Mouse (Mus musculus) macrophage (primary cell): ENCODE data around the gene Zfp184. TPM values are rescaled to one million over a fixed set of nuclear protein-coding genes. Genes with fewer than 3 reads are reported as not detected.

Experiments used
- H3K27ac ChIP-seq: fragments of 350-480 bp; formaldehyde crosslinking; 2 replicates; pipeline ENCODE4 v1.9.0; 2021
- H3K36me3 ChIP-seq: fragments of 350-480 bp; formaldehyde crosslinking; 2 replicates; pipeline ENCODE4 v1.9.0; 2021; ENCODE audit errors: inconsistent target
- H3K4me3 ChIP-seq: fragments of 350-480 bp; formaldehyde crosslinking; 2 replicates; pipeline ENCODE4 v1.9.0; 2021; ENCODE audit errors: inconsistent target
- H3K79me2 ChIP-seq: fragments of 350-480 bp; formaldehyde crosslinking; 2 replicates; pipeline ENCODE4 v1.9.0; 2021; ENCODE audit errors: inconsistent target
- WGBS: methylation state at CpG from one replicate; pipeline ENCODE4 v1.1.7; 2026; ENCODE audit warnings: inconsistent platforms; ENCODE audit not compliant: missing documents; 5-methylcytosine and 5-hydroxymethylcytosine counted together
- polyA plus RNA-seq: library from polyadenylated mRNA; stranded (reverse); fragments of 250-400 nt; gene quantifications from 3 replicates; pipeline ENCODE4 v1.2.4, GENCODE M21; 2018; ENCODE audit warnings: inconsistent platforms

Gene Zfp184
- polyA plus RNA-seq, 1 experiment from 2014 or later = 0.14 TPM

DNA sequence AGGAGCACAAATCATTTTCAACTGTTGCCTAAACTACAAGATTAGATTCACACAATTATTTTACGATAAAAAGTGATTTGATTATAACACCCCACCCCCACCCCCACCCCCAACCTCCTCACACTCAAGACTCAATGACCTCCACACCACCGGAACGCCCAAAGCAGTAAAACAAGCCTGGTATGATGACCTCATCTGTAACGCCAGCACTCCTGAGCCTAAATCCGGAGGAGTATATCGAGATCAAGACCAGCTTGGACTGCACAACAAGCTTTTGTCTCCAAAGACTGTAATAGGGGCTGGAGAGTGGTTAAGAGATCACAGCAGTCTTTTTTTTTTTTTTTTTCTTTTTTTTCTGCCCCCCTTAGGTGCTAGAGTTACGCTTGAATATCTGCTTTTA lies 9.1 kb upstream of the Zfp184 start:
- Histone ChIP-seq H3K4me3 (no peak overlapping the region; the same call in 1 of the 2 replicates), H3K27ac (no peak overlapping the region), H3K79me2 (no peaks in the 10 kb centered on the region), H3K36me3 (no peaks in the 10 kb centered on the region)
- 52% methylated on average over 7 of the region's 7 CpGs for WGBS

DNA sequence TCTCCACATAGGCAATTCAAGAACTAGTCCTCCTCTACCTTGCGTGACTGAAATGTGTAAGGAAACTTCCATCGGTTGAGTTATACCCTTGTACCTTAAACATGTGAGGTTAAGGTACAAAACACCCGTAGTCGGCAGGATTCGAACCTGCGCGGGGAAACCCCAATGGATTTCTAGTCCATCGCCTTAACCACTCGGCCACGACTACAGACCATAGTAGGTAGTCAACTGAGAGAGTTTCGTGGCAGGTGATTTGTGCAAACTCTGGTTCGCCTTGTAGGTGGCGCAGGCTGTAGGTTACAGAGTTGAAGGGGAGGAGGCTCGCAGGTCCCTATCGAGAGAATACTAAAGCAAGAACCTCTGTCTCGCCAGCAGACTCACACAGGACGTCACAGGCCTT lies 7.9 kb upstream of the Zfp184 start:
- Histone ChIP-seq H3K79me2 (no peaks in the 10 kb centered on the region), H3K27ac (no peak overlapping the region), H3K4me3 (no peak overlapping the region), H3K36me3 (no peaks in the 10 kb centered on the region)
- 61% methylated on average over 17 of the region's 17 CpGs for WGBS

DNA sequence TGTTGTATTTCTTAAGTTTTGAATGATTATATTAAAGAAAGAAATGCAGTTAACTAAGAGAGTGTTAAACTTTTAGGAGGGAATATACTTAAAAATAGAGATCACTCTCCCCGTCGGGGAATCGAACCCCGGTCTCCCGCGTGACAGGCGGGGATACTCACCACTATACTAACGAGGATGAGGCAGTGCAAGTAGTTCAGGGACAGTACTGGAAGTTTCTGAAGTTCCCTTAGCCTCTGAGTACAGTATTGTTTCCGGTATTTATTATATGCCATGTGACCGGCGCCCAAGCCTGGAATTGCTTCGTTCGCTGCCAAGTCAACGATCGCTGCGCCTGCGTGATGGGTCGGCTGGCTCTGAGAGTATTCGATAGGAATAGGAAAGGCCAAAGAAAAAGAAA lies 4.7 kb upstream of the Zfp184 start:
- Histone ChIP-seq H3K36me3 (no peaks in the 10 kb centered on the region), H3K27ac (peak overlapping the region; percentile 51), H3K4me3 (peak overlapping the region; percentile 56), H3K79me2 (no peaks in the 10 kb centered on the region)
- under 1% methylated on average over 19 of the region's 19 CpGs for WGBS

DNA sequence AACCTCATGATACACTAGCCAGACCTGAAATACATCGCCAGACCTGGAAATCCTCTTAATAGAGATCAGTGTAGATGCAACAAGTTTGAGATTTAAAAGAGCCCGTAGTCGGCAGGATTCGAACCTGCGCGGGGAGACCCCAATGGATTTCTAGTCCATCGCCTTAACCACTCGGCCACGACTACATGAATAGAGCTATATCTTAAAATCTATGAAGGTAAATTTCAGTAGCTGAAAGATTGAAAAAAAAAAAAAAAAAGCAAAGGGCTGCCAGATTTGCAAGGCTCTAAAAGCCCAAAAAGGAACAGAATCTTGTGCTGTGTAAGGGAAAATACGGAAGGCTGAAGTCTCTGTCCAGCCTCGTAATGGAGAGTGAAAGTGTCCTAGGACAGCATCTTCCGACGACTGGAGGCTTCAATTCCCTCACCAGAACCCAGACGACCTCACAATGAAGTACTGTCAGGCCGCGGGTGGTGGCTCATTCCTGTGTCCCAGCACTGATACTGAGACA lies 4.0 kb upstream of the Zfp184 start:
- H3K36me3 ChIP-seq = no peaks in the 10 kb centered on the region
- H3K4me3 ChIP-seq = peak overlapping the region; percentile 56
- H3K27ac ChIP-seq = peak overlapping the region; percentile 51
- WGBS = 0% methylated on average over 16 of the region's 16 CpGs
- H3K79me2 ChIP-seq = no peaks in the 10 kb centered on the region

DNA sequence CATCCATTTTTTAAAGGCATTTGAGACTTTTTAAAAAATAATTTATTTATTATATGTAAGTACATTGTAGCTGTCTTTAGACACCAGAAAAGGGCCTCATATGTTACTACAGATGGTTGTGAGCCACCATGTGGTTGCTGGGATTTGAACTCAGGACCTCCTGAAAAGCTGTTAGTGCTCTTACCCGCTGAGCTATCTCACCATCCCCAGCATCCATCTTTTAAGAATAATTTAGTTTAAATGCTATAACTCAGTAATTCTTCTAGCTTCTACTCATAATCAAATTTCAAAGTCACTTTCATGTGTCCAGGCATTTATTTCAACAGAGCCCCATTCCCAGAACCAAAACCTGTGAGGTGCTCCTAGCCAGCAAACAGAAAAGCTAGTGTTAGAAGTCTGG lies 1.2 kb upstream of the Zfp184 start:
- H3K27ac ChIP-seq = no peak overlapping the region
- no peaks in the 10 kb centered on the region for H3K36me3 ChIP-seq
- no peak overlapping the region for H3K4me3 ChIP-seq
- no peaks in the 10 kb centered on the region for H3K79me2 ChIP-seq
- 100% methylated on average over 1 of the region's 1 CpGs for WGBS

DNA sequence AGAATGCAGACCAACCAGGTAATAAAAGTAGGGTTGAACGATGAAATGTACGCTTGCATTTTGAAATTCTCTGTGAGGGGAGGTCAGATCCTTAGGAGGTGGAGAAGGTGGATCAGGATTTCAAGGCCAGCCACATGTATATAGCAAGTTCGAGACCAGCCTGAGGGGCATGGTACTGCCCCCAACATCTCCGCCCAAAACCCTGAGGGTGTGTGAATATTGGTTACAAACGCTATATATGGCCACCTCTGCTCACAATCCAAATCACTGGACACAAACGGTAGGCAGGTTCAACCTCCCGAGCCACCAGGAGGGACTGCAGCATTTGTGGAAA lies 335 bp upstream of the Zfp184 start:
- 2% methylated on average over 7 of the region's 7 CpGs for WGBS
- Histone ChIP-seq H3K79me2 (no peaks in the 10 kb centered on the region), H3K27ac (no peak overlapping the region), H3K36me3 (no peaks in the 10 kb centered on the region), H3K4me3 (peak overlapping the region; percentile 70)

DNA sequence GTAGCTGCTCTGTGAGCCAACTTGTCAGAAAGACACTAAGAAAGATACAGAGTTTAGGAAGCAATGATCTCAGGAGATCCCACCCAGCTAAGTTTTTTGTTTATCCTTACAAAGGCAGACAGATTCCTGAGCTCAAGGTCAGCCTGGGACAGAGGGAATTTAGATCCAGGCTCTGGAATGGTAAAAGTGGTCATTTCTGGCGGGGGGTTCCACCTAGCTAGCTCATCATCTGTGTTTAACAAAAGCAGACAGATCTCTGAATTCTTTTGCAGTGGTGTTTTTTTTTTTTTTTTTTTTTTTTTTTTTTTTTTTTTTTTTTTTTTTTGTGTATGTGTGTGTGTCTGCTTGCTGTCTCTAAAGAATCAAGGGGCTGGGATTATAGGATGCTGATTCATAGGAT lies 24.4 kb downstream of the Zfp184 start:
- Histone ChIP-seq H3K4me3 (no peak overlapping the region), H3K79me2 (no peaks in the 10 kb centered on the region), H3K36me3 (no peaks in the 10 kb centered on the region), H3K27ac (no peak overlapping the region)
- 80% methylated on average over 1 of the region's 1 CpGs for WGBS

DNA sequence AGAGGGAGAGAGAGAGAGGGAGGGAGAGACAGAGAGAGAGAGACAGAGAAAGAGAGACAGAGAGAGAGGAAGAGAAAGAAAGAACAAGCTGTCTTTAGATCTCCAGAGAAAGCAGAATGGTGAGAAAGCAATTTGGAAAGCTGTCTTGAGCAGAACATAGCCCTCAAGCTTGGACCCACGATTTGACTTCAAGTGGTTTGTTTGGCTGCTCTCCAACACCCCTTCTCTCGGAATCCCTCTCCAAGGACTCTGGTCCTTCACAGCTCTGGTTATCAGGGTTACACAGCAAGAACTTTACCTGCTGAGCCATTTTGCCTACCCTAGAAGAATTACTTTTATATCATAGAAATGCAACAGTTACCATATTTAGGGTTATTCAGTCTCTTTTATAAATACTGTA lies 24.9 kb downstream of the Zfp184 start:
- Histone ChIP-seq H3K36me3 (no peaks in the 10 kb centered on the region), H3K4me3 (no peak overlapping the region), H3K27ac (no peak overlapping the region), H3K79me2 (no peaks in the 10 kb centered on the region)
- WGBS = 66% methylated on average over 2 of the region's 2 CpGs

DNA sequence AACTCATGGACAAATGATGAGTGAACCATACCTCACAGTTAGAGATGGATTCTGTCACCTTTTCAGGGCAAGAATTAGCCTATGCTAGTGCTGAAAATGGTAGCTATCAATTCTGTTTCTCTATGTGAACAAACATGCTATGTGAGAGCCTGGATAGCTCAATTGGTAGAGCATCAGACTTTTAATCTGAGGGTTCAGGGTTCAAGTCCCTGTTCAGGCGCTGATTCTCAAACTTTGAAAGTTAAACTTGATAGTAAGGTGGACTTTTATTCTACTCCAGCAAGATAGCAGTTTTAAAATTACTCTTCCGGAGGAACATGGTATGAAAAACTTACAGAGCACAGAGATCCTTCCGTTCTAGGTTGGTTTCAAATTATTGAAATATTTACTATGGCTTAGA lies 26.7 kb downstream of the Zfp184 start:
- Histone ChIP-seq H3K27ac (no peak overlapping the region), H3K36me3 (no peaks in the 10 kb centered on the region), H3K4me3 (no peak overlapping the region), H3K79me2 (no peaks in the 10 kb centered on the region)
- 90% methylated on average over 3 of the region's 3 CpGs for WGBS

DNA sequence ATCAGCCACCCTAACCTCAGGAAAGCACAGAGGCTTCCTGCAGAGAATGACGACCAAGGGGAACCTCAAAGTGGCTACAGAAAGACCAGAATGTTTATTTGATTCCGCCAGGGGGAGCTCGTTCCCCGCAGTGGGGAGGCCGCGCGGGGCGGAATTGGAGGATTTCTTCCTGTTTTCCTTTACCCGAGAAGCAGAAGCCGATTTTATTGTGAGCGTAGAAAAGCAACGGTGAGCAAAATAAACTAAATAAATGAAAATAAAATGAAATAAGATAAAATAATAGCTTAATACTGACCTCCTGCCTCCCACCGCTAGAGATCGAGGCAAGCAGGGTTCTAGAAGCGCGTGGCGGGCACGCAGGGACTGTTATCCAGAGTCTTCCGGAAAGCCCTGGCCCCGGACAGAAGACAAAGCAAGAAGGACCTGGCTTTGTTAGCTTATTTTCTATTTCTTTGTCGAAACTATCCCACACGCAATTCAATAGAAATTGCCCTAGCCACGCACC lies 29.4 kb downstream of the Zfp184 start:
- peak overlapping the region; percentile 94 for H3K4me3 ChIP-seq
- H3K36me3 ChIP-seq = no peaks in the 10 kb centered on the region
- no peaks in the 10 kb centered on the region for H3K79me2 ChIP-seq
- peak overlapping the region; percentile 83 for H3K27ac ChIP-seq
- 0% methylated on average over 23 of the region's 23 CpGs for WGBS

DNA sequence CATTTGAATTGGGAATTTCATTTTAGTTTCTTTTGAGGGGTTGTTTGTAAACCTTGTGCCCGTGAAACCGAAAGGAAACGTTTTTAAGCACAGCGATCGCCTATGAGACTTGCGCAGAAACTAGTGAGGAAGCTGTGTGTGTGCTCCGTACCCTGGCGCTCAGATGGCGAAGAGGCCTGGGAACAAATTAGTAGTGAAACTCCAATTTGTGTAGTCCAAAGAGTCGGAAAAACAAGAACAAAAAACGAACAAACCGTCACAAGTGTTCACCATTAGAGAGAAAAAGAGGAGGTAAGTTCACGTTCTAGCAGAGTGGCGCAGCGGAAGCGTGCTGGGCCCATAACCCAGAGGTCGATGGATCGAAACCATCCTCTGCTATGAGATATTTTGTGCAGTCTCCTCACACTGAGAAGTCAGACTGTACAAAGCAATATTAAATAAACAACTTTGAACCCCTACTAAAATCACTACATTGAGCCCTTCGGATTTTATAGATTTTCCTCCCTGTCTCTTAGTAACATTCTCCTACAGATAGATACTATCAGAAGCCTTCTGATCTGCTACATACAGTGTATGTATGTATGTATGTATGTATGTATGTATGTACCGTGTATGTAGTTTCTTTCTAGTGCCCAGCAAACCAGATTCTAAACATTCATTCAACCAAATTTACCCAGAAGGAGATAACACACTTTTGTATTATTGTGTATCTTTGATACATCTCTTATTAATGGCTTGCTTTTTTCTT lies 30.0 kb downstream of the Zfp184 start:
- H3K27ac ChIP-seq = peak overlapping the region; percentile 83
- H3K36me3 ChIP-seq = no peaks in the 10 kb centered on the region
- H3K4me3 ChIP-seq = peak overlapping the region; percentile 94
- no peaks in the 10 kb centered on the region for H3K79me2 ChIP-seq
- 5% methylated on average over 20 of the region's 20 CpGs for WGBS

DNA sequence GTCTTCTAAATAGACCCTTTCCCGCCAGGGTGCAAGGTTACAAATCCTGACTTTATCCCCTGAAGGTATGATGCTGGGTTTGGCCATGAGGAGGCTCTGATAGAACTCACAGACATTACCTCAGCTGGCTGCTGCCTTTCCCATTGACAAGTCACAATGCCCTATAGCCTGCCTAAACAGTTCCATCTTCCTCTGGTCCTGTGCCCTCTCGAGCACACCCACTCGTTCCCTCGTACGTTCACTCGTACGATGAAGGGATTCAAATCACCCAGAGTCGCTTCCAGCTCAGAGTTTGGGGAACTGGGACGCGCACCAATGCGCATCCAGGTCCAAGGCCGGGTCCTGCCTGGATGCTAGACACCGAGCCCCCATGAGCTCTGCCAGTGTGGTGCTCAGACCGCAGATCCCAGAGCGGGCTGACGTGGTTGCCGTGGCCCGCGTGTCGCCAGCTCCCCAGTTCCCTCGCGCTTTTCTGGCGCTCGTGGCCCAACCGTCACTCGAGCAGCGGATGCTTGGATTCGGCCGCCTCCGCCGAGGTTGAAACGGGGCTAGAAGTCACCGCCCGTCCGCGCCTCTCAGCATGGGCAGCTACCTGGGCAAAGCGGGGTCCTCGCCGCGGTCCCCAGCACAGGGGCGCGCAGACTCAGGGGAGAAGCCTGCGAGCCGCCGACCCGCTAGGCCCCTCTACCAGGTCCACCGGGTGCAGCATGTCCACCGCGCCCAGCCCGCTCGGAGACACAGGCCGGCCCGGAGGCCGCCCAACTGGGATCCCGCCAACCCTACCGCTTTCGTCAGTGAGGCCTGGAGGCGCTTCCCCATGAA lies 36.3 kb downstream of the Zfp184 start, which contains the start of gene Pom121l2:
Gene Pom121l2, plus strand, starts transcription at position 214 of the 822 bp plus-strand sequence.
- H3K79me2 ChIP-seq = no peaks in the 10 kb centered on the region
- H3K36me3 ChIP-seq = no peaks in the 10 kb centered on the region
- H3K27ac ChIP-seq = no peak within 1 kb of the TSS
- H3K4me3 ChIP-seq = no peak within 1 kb of the TSS
- WGBS = 4% methylated on average over 58 of the region's 58 CpGs

DNA sequence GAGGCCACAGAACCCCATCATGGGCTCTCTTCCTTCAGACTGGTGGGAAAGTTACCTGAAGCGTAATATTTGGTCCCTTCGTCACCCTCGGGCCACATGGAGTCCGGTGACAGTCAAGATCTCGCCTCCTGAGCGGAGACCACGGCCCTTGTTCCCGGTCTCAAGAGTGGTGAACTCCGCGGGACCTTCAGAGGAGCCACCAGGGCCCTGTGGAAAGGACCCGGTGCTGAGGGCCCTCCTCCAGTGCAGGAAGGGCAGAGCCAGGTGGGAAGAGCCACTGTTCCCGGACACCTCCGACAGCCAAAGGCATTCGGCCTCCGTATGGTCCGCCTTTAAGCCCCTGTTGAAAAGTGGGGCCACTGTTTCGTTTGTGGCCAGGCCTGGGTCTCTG lies 36.9 kb downstream of the Zfp184 start:
- H3K4me3 ChIP-seq = no peak overlapping the region
- 47% methylated on average over 17 of the region's 17 CpGs for WGBS
- no peaks in the 10 kb centered on the region for H3K36me3 ChIP-seq

DNA sequence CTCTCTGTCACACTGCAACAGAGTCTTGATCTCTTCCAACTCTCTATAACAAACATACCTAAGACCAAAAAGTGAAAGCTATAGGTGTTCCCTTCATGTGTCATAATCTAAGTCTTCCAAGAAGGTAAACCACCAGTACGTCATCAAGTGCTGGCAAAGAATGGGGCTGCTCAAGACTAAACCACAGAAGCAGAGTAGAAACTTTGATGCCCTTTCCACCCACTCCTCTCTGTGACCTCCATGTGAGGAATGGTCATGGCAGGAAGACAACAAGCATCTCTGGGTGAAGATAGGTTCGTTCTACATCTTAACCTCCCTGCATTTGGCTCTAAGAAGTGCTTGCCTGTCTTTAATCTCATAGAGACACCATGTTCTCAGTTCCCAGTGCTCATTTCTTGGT lies 39.6 kb downstream of the Zfp184 start:
- Histone ChIP-seq H3K27ac (no peak overlapping the region), H3K36me3 (no peaks in the 10 kb centered on the region), H3K79me2 (no peaks in the 10 kb centered on the region), H3K4me3 (no peak overlapping the region)
- 87% methylated on average over 2 of the region's 2 CpGs for WGBS

More for the DNA sequence above, 36.9 kb downstream of the Zfp184 start:
- no peak overlapping the region for H3K27ac ChIP-seq
- H3K79me2 ChIP-seq = no peaks in the 10 kb centered on the region

DNA sequence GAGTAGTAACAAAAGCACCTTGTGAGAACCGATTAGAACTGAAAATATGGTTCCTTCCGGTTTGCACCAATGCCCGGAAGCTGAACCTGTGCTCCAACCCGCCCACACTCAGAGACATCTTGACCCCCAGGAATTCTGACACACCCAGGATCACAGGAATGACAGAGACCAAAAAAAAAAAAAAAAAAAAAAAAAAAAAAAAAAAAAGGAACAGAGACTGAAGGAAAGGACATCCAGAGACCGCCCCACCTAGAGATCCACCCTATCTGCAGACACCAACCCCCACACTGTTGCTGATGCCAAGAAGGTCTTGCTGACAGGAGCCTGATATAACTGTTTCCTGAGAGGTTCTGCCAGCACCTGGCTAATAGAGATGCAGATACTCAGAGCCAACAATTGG lies 47.7 kb downstream of the Zfp184 start:
- WGBS = 93% methylated on average over 3 of the region's 5 CpGs
- no peak overlapping the region for H3K27ac ChIP-seq
- H3K4me3 ChIP-seq = no peak overlapping the region

More for the DNA sequence above, 47.7 kb downstream of the Zfp184 start:
- H3K36me3 ChIP-seq = no peaks in the 10 kb centered on the region
- no peaks in the 10 kb centered on the region for H3K79me2 ChIP-seq
